Mouse (Mus musculus): ENCODE results near the gene Cabp2. TPM values are rescaled to one million over a fixed set of nuclear protein-coding genes. Genes with fewer than 3 reads are reported as not detected.

Cabp2 gene
- total RNA-seq (2023; ENCODE audit: inconsistent age), result not detected in 4 replicates

GRCm38 (mm10) chr19:4081394-4081793 is at the start of gene Cabp2:
Gene Cabp2, plus strand, starts transcription at chr19:4081578.

GRCm38 (mm10) chr19:4037788-4038232 is 43.6 kb upstream of the Cabp2 start, which contains the start of gene Gstp1:
Gene Gstp1, minus strand, starts transcription at chr19:4037985.

GRCm38 (mm10) chr19:4045966-4046865 is 35.2 kb upstream of the Cabp2 start, which contains the start of gene Gstp2:
Gene Gstp2, minus strand, starts transcription at chr19:4046023.

GRCm38 (mm10) chr19:4059069-4059740 is 22.2 kb upstream of the Cabp2 start, which contains the start of gene Gstp3:
Gene Gstp3, minus strand, starts transcription at chr19:4059569.

GRCm38 (mm10) chr19:4096642-4097440 is 15.5 kb downstream of the Cabp2 start, which contains the start of gene Cdk2ap2:
Gene Cdk2ap2, plus strand, starts transcription at chr19:4097182.

GRCm38 (mm10) chr19:4099837-4100717 is 18.7 kb downstream of the Cabp2 start, which contains the start of gene Pitpnm1:
Gene Pitpnm1, plus strand, starts transcription at chr19:4099998.

GRCm38 (mm10) chr19:4125741-4126696 is 44.6 kb downstream of the Cabp2 start, which contains the start of gene Aip:
Gene Aip, minus strand, starts transcription at chr19:4125858.

Other genes starting within 250 kb of the Cabp2 start
- gene Chka, start 229.8 kb upstream of the Cabp2 start, total RNA-seq (2023; ENCODE audit: inconsistent age), result 51.3 to 66.2 TPM (median 60.2 TPM) in 4 replicates
- 135 to 176 TPM (median 152 TPM) in 4 replicates for gene Tcirg1, start 174.4 kb upstream of the Cabp2 start, total RNA-seq (2023; ENCODE audit: inconsistent age)
- gene Ndufs8, start 168.8 kb upstream of the Cabp2 start, total RNA-seq (2023; ENCODE audit: inconsistent age), result 84.9 to 96.2 TPM (median 92.2 TPM) in 4 replicates
- gene Aldh3b1, start 151.8 kb upstream of the Cabp2 start, total RNA-seq (2023; ENCODE audit: inconsistent age), result 8.7 to 9.6 TPM (median 9.1 TPM) in 4 replicates
- 548 to 668 TPM (median 607 TPM) in 4 replicates for gene Unc93b1, start 146.4 kb upstream of the Cabp2 start, total RNA-seq (2023; ENCODE audit: inconsistent age)
- gene Aldh3b3, start 122.9 kb upstream of the Cabp2 start, total RNA-seq (2023; ENCODE audit: inconsistent age), result 0.60 TPM in 1 of 4 replicates, not detected in the others
- 0.22 to 0.38 TPM in 2 of 4 replicates, not detected in the others for gene Aldh3b2, start 109.2 kb upstream of the Cabp2 start, total RNA-seq (2023; ENCODE audit: inconsistent age)
- gene Acy3, start 95.0 kb upstream of the Cabp2 start, total RNA-seq (2023; ENCODE audit: inconsistent age), result not detected in 4 replicates
- gene Tbx10, start 88.8 kb upstream of the Cabp2 start, total RNA-seq (2023; ENCODE audit: inconsistent age), result not detected in 4 replicates
- 22.3 to 28.3 TPM (median 25.0 TPM) in 4 replicates for gene Nudt8, start 81.0 kb upstream of the Cabp2 start, total RNA-seq (2023; ENCODE audit: inconsistent age)
- 3.2 to 4.8 TPM (median 4.4 TPM) in 4 replicates for gene Gm49405, start 81.0 kb upstream of the Cabp2 start, total RNA-seq (2023; ENCODE audit: inconsistent age)
- 8.6 to 10.7 TPM (median 10.2 TPM) in 4 replicates for gene Doc2g, start 78.3 kb upstream of the Cabp2 start, total RNA-seq (2023; ENCODE audit: inconsistent age)
- gene Ndufv1, start 68.8 kb upstream of the Cabp2 start, total RNA-seq (2023; ENCODE audit: inconsistent age), result 83.3 to 94.8 TPM (median 93.6 TPM) in 4 replicates
- 129 to 162 TPM (median 142 TPM) in 4 replicates for gene Gstp1, start 43.6 kb upstream of the Cabp2 start, total RNA-seq (2023; ENCODE audit: inconsistent age)
- gene Gstp2, start 35.6 kb upstream of the Cabp2 start, total RNA-seq (2023; ENCODE audit: inconsistent age), result 8.5 to 13.7 TPM (median 10.5 TPM) in 4 replicates
- gene Gstp3, start 22.0 kb upstream of the Cabp2 start, total RNA-seq (2023; ENCODE audit: inconsistent age), result not detected in 4 replicates
- 125 to 143 TPM (median 131 TPM) in 4 replicates for gene Cdk2ap2, start 15.6 kb downstream of the Cabp2 start, total RNA-seq (2023; ENCODE audit: inconsistent age)
- 177 to 203 TPM (median 187 TPM) in 4 replicates for gene Pitpnm1, start 18.4 kb downstream of the Cabp2 start, total RNA-seq (2023; ENCODE audit: inconsistent age)
- 93.0 to 109 TPM (median 99.7 TPM) in 4 replicates for gene Aip, start 44.3 kb downstream of the Cabp2 start, total RNA-seq (2023; ENCODE audit: inconsistent age)
- gene Gpr152, start 58.2 kb downstream of the Cabp2 start, total RNA-seq (2023; ENCODE audit: inconsistent age), result 0.38 to 0.78 TPM (median 0.69 TPM) in 4 replicates
- gene Cabp4, start 62.5 kb downstream of the Cabp2 start, total RNA-seq (2023; ENCODE audit: inconsistent age), result 1.8 to 2.4 TPM (median 2.0 TPM) in 4 replicates
- 142 to 167 TPM (median 154 TPM) in 4 replicates for gene Coro1b, start 67.0 kb downstream of the Cabp2 start, total RNA-seq (2023; ENCODE audit: inconsistent age)
- 373 to 450 TPM (median 401 TPM) in 4 replicates for gene Ptprcap, start 72.0 kb downstream of the Cabp2 start, total RNA-seq (2023; ENCODE audit: inconsistent age)
- gene Rps6kb2, start 81.8 kb downstream of the Cabp2 start, total RNA-seq (2023; ENCODE audit: inconsistent age), result 49.7 to 66.7 TPM (median 51.3 TPM) in 4 replicates
- 78.2 to 88.7 TPM (median 80.1 TPM) in 4 replicates for gene Carns1, start 93.9 kb downstream of the Cabp2 start, total RNA-seq (2023; ENCODE audit: inconsistent age)
- 250 to 285 TPM (median 268 TPM) in 4 replicates for gene Tbc1d10c, start 109.7 kb downstream of the Cabp2 start, total RNA-seq (2023; ENCODE audit: inconsistent age)
- gene Ppp1ca, start 110.5 kb downstream of the Cabp2 start, total RNA-seq (2023; ENCODE audit: inconsistent age), result 381 to 449 TPM (median 412 TPM) in 4 replicates
- gene Rad9a, start 120.1 kb downstream of the Cabp2 start, total RNA-seq (2023; ENCODE audit: inconsistent age), result 53.6 to 56.9 TPM (median 55.2 TPM) in 4 replicates
- 141 to 150 TPM (median 145 TPM) in 4 replicates for gene Clcf1, start 132.7 kb downstream of the Cabp2 start, total RNA-seq (2023; ENCODE audit: inconsistent age)
- gene AC109138.7, start 132.8 kb downstream of the Cabp2 start, total RNA-seq (2023; ENCODE audit: inconsistent age), result not detected in 4 replicates
- gene Pold4, start 150.3 kb downstream of the Cabp2 start, total RNA-seq (2023; ENCODE audit: inconsistent age), result 199 to 218 TPM (median 212 TPM) in 4 replicates
- 22.2 to 34.5 TPM (median 24.6 TPM) in 4 replicates for gene Ssh3, start 187.6 kb downstream of the Cabp2 start, total RNA-seq (2023; ENCODE audit: inconsistent age)
- 22.0 to 30.9 TPM (median 23.6 TPM) in 4 replicates for gene Ankrd13d, start 201.6 kb downstream of the Cabp2 start, total RNA-seq (2023; ENCODE audit: inconsistent age)
- gene Grk2, start 224.6 kb downstream of the Cabp2 start, total RNA-seq (2023; ENCODE audit: inconsistent age), result 533 to 592 TPM (median 549 TPM) in 4 replicates

All from B cell, adult (primary cell).